Mouse (Mus musculus) left cerebral cortex, postnatal 4 days (tissue): Measurements from ENCODE around the gene Mrps36. TPM values are rescaled to one million over a fixed set of nuclear protein-coding genes. Genes with fewer than 3 reads are reported as not detected.
"Not testable (repeated sequence)": the region's sequence is repeated elsewhere in the genome, so short reads cannot be mapped to it uniquely, and the experiment has no call there.

ENCODE experiments used
- DNase-seq: peaks from one replicate; pipeline ENCODE4 v3.0.0-alpha.2; 2022
- intact Hi-C: fragments of 180-260 bp; cut with DNase I; formaldehyde crosslinking; loops from one replicate; pipeline ENCODE4 v1.15.1; 2025
- total RNA-seq, 2 experiments: library from RNA; stranded (reverse); gene quantifications; 2 replicates each; pipeline ENCODE4 v1.2.3; 2021

The Mrps36 gene
- 10 to 100 TPM; 51.0 to 54.5 TPM for total RNA-seq

- peak; percentile 96 for DNase-seq
- intact Hi-C loops: no loop called here
Measured at GRCm38 (mm10) chr13:100744036-100744744, at the start of gene Mrps36. Gene Mrps36, minus strand, starts transcription at chr13:100744659.

- intact Hi-C loops: no loop called here
- no peak for DNase-seq
Measured at GRCm38 (mm10) chr13:100789083-100789482, 44.6 kb upstream of the Mrps36 start.

GRCm38 (mm10) chr13:100788057-100788456 lies 43.6 kb upstream of the Mrps36 start:
- DNase-seq, intact Hi-C loops: not testable (repeated sequence)

- intact Hi-C loops: no loop called here
Measured at GRCm38 (mm10) chr13:100787316-100788010, 43.0 kb upstream of the Mrps36 start.

GRCm38 (mm10) chr13:100786414-100786867 lies 42.0 kb upstream of the Mrps36 start, which contains the start of gene Ccnb1:
Gene Ccnb1, minus strand, starts transcription at chr13:100786570.
- intact Hi-C loops: no loop called here
- peak; percentile 97 for DNase-seq

More at GRCm38 (mm10) chr13:100787316-100788010, 43.0 kb upstream of the Mrps36 start:
- no peak for DNase-seq

GRCm38 (mm10) chr13:100785806-100786413 lies 41.5 kb upstream of the Mrps36 start:
- DNase-seq: no peak
- intact Hi-C loops: no loop called here

GRCm38 (mm10) chr13:100777491-100777890 lies 33.0 kb upstream of the Mrps36 start:
- intact Hi-C loops: no loop called here
- no peak for DNase-seq

- intact Hi-C loops: no loop called here
- no peak for DNase-seq
Measured at GRCm38 (mm10) chr13:100776710-100777109, 32.3 kb upstream of the Mrps36 start.

- DNase-seq: no peak
- intact Hi-C loops: no loop called here
Measured at GRCm38 (mm10) chr13:100776056-100776419, 31.6 kb upstream of the Mrps36 start.

GRCm38 (mm10) chr13:100775252-100776055 lies 31.0 kb upstream of the Mrps36 start, which contains the start of gene Cenph:
Gene Cenph, minus strand, starts transcription at chr13:100775899.
- intact Hi-C loops: no loop called here
- DNase-seq: peak; percentile 80

- no peak for DNase-seq
- intact Hi-C loops: no loop called here
Measured at GRCm38 (mm10) chr13:100774704-100775103, 30.2 kb upstream of the Mrps36 start.

- intact Hi-C loops: no loop called here
- no peak for DNase-seq
Measured at GRCm38 (mm10) chr13:100755329-100755728, 10.9 kb upstream of the Mrps36 start.

GRCm38 (mm10) chr13:100754186-100754585 lies 9.7 kb upstream of the Mrps36 start:
- intact Hi-C loops: no loop called here
- DNase-seq: no peak

GRCm38 (mm10) chr13:100753011-100753410 lies 8.6 kb upstream of the Mrps36 start:
- intact Hi-C loops: no loop called here
- DNase-seq: no peak

GRCm38 (mm10) chr13:100752529-100752928 lies 8.1 kb upstream of the Mrps36 start:
- intact Hi-C loops: no loop called here
- no peak for DNase-seq

GRCm38 (mm10) chr13:100751402-100751801 lies 6.9 kb upstream of the Mrps36 start:
- DNase-seq: no peak
- intact Hi-C loops: no loop called here

GRCm38 (mm10) chr13:100750799-100751198 lies 6.3 kb upstream of the Mrps36 start:
- no peak for DNase-seq
- intact Hi-C loops: no loop called here

- no peak for DNase-seq
- intact Hi-C loops: no loop called here
Measured at GRCm38 (mm10) chr13:100748638-100749037, 4.2 kb upstream of the Mrps36 start.

GRCm38 (mm10) chr13:100746090-100746489 lies 1.6 kb upstream of the Mrps36 start:
- intact Hi-C loops: no loop called here

GRCm38 (mm10) chr13:100743346-100744035 lies 968 bp downstream of the Mrps36 start:
- no peak for DNase-seq
- intact Hi-C loops: no loop called here

More at GRCm38 (mm10) chr13:100746090-100746489, 1.6 kb upstream of the Mrps36 start:
- DNase-seq: no peak
